Mouse (Mus musculus): ENCODE data around the gene Stra6.

Gene Stra6

DNA sequence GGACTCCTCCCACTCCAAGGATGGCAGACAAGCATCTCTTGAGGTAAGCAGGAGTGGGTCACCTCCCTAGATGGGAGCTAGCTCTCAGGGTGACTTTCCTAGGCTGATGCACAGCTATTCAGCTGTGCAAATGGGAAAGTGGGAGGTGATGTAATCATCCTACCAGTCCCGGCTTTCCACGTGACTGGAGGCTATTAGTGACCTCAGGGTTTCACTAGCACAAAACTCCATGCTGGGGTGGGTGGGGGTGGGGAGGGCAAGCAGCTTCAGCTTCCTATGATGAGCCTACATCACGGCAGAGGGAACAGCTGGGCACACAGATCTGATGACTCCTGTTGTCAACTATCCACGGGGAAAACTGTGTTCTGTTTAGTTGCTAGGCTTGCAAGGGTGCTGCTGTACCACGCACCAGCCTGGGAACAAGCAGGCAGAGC is 111.2 kb downstream of the Stra6 start:
- DNase-seq (ENCODE audit: low spot score), result no peak

DNA sequence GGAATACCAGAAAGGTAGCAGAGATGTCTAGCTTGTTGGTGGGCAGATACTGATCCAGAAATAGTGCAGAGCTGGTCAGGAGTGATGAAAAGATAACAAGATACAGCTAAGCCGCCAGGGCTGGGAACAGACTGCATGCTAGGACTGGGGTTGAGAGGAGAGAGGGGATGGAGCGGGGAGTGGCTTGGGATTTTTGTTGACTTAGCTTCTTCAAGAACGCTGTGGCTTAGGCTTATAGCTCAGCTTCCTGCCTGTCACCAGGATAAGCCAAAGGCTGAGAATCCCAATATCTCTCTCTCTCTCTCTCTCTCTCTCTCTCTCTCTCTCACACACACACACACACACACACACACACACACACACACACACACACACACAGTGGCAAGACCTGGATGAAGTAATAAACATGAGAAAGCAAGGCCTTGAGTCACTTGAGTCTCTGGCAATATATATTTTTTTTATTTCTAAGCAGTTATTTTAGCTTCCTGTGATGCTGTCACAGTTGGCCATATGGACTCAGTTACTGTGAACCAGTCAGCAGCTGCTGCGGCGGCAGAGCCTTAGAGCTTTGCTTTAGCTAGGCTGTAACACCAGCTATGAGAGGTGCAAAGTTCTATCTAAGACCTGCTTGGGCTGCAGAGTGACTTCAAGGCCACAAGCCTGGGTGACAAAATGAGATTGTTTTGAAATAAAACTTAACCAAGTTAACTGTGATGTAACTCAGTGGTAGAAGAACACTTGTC is 112.3 kb downstream of the Stra6 start:
- no peak for DNase-seq (ENCODE audit: low spot score)

DNA sequence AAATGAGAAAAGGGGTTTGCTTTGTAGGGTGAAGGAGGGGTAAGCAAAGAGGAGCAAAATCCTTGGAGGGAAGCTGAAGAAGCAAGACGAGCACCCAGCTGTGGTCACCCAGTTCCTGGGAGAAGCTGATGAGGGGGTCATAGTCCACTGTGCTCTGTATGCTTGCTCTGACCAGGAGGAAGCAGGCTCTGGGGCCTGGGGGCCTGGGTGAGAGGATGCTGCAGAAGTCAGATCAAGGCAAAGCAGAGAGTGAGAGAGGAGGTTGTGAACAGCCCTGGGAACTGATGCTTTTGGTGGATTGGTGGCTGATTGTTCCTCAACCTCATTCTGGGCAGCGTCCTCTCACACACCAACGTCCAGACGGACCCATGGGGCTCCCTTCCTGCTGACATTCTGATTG is 113.6 kb downstream of the Stra6 start:
- no peak for DNase-seq (ENCODE audit: low spot score)

DNA sequence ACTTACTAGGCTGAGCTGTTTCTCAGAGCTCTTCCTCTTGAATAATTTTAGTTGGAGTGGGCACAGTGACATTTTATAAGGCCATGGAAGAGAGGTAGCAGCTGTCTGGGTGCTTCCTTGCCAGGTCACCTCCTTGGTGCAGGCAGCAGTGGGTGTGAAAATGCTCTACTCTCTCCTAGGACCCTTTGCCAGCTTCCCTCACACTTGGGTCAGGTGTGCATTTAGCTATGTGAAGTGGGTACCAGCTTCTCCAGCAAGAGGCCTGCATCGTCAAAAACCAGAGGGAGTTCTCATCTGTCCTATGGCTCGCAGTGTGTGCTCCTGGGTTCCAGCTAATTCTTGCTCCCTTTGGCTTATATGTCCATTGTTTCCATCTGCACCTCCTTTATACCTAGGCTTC is 115.8 kb downstream of the Stra6 start:
- no peak for DNase-seq (ENCODE audit: low spot score)

DNA sequence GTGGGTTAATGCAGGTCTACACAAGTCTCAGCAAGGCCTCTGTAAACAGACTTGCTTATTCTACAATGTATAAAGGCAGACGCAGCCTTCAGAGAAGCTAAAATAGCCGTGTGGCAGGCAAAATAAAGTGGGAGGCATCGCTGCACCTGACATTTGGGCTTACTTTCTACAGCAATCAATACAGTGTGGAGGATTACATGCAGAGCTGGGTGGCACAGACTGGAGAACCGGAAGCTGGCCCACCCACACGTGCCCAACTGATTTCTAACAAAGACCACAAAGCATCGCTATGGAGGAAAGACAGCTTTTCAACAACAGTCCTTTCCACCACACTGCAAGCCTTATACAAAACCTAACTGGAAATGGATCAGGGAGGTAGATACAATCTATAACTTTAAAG is 120.9 kb downstream of the Stra6 start:
- no peak for DNase-seq (ENCODE audit: low spot score)

DNA sequence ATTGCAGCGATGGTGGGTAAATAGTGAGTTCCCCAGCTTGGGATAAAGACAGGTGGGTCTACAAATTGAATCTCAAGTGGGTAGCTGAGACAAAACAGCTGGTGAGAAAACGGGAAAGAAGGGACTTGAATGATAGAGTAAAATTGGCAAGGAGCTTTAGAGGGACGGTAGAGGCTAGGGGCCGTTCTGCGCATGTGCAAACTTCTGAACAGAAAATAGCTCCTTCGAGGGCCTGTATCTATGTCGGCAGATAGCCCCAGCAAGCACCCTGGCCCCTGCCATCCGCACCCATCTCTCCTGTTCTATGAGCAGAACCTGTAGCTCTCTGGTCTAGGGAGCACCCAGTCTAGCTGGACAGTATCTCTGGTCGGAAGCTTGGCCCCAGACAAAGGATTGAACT is 130.6 kb downstream of the Stra6 start:
- no peak for DNase-seq (ENCODE audit: low spot score)

DNA sequence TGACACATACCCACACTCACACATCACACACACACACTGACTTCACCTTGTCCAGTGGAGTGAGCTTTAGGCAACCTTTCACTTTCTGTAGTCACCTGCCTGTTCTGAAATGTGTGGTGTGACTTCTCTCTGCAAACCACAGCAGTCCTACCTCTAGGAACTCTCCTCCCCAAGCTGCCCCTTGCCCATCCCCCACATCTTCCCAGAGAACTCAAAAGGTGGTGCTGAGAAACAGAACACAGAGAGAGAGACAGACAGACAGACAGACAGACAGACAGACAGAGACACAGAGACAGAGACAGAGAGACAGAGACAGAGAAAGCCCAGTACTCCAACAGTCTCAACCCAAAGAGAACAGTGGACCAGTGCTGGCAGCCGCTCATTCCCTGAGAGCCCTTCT is 132.1 kb downstream of the Stra6 start:
- DNase-seq (ENCODE audit: low spot score), result no peak

DNA sequence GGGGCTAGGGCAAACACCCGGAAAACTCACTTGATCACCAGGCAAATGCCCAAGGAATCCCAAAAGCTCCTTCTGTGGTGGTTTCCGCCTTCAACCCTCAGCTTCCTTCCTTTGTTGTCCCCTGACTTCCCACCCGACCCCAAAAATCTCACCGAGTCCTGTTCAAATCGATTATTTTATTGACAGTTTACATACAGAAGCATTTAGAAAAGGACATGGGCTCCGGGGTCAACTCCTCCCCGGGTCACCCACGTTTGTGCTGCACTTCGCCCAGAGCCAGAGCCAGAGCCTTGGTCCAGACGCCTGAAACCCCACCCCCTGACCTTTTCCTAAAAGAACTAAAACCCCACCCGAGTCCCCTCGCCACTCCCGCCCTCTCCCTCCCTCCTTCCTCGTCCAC is 132.6 kb downstream of the Stra6 start:
- no peak for DNase-seq (ENCODE audit: low spot score)

DNA sequence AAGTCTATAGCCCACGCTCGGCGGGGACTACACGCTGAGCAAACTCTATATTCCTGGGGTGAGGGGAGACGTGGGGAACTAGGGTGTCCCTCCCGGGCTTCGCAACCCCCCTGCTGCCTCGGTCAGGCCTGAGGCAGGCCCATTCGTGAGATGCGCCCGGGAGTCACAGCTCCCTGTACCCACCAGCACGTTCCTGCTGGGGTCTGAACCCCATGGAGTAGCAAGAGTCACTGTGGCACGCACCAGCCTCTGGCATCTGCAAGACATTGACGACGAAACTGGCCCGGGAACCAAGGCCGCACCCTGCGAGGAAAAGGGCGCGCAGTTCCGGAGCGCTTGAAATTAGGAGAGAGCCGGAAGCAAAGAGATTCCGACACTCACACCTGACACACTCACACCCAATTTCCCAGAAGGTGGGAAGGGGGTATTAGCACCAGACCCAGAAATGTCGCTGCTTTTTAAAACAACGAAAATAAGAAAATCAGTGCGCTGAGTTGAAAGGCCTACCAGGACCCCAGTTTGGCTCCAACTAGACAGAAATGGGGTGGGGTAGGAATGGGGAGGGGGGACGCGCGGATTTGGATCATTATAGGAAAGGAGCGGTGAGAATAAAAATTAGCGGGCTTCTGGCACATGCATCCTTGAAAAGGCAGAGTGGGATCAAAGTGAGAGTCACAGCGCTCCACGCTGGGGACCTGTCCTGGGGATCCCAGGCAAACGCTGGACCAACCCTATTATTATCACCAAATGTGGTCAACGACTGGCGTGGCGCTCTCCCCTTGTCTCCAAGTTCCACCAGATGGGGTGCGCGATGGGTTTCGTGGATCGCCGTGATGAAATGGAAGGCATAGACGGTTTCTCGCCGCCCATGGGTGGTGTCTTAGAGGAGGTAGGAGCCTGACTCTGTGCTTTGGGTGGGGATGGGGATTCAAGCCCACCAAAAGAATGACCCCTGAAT is 133.3 kb downstream of the Stra6 start:
- DNase-seq (ENCODE audit: low spot score), result no peak

DNA sequence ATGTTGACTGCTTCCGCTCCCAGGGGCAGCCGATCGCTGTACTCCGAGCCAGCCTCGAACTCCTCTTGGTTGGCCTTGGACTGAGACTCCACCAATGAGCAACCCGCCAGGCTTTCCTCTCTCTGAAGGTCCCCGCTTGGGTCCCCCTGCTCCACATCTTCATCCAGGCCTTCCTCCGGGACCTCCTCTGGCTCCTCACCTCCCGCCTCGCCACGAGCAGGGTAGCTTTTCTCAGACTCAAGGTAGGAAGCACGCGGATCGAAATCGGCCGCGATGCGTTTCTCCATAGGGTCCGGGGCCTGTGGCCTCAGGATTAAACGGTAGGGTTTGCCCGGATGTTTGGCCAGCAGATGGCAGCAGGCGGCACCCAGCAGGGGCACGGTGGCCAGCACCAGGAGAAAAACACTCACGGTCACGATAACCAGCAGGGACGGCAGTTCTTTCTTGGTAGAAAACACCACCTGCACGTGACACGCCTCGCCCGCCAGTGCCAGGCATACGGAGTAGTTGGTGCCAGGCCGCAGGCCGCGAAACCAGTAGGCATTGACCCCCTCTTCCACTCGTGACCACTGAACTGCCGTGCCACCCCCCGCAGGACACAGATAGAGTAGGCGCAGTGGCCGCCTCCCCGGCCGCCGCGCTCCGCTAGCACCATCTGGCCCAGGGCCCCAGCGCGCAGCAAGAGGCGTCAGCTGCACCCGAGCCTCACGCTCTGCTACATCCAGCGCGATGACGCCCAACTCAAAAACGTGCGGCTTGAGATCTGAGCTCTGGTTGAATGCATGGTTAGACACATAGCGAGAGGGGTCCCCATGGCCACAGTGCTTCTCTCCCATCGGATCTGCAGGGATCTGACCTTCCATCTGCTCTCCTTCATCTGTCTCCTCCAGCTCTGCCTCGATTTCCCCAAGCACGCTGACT is 134.5 kb downstream of the Stra6 start:
- no peak for DNase-seq (ENCODE audit: low spot score)

DNA sequence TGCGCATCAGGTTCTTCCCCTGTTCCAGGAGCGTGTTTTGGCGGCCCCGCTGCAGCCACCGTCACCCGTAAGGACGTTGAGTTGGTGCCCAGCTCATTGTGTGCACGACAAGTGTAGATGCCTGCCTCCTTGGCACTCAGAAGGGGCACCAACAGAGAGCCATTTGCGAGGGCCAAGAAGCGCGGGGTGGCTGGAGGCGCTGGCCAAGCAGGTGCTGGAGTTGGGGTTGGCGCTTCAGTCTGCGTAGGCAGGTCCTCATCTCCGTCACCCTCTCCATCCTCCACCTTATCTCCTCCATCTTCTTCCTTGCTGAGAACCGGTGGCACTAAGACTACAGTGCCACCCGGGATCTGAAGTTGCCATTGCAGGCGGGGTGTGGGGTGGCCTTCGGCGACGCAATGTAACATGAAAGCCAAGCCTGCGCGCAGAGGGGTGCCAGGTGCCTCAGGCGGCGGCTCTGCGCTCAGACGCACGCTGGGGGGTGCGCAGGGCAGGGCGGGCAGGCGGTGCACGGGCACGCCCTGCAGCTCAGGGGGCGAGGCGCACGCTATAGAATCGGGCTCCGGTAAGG is 135.3 kb downstream of the Stra6 start:
- no peak for DNase-seq (ENCODE audit: low spot score)

DNA sequence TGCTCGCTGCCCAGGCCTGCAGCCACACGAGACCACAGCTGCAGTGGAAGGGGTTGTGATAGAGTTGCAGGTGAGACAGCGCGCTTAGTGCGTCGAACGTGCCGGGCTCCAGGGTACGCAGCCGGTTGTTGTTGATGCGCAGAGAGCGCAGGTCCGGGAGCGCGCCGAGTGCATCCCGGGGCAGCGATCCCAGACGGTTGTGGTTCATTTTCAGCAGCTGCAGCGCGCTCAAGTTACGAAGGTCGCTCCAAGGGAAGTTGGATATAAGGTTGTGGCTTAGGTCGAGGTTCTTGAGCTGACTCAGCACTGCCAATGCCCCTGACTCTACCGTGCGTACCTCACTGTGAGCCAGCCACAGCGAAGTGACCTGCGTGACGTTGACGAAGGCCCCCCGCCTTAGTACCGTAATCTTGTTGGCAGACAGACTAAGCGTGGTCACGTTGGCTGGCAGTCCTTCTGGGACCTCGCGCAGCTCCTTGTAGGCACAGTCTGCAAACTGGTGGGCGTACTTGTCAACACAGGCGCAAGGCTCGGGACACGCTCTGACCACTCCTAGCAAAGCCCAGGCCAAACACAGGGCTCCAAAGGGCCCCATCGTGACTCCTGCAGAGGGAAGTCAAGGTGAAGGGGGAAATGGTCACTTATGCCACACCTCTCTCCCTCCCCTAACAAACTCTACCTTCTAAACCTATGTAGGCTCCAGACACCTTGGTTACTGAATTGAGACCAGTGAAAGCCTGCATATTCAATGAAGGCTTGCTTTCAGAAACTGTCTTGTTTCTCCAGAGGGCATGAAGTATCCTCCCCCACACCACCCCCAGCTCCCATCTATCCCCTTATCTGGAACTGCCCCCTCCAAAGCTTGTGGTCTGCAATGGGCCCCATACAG is 136.0 kb downstream of the Stra6 start:
- no peak for DNase-seq (ENCODE audit: low spot score)

DNA sequence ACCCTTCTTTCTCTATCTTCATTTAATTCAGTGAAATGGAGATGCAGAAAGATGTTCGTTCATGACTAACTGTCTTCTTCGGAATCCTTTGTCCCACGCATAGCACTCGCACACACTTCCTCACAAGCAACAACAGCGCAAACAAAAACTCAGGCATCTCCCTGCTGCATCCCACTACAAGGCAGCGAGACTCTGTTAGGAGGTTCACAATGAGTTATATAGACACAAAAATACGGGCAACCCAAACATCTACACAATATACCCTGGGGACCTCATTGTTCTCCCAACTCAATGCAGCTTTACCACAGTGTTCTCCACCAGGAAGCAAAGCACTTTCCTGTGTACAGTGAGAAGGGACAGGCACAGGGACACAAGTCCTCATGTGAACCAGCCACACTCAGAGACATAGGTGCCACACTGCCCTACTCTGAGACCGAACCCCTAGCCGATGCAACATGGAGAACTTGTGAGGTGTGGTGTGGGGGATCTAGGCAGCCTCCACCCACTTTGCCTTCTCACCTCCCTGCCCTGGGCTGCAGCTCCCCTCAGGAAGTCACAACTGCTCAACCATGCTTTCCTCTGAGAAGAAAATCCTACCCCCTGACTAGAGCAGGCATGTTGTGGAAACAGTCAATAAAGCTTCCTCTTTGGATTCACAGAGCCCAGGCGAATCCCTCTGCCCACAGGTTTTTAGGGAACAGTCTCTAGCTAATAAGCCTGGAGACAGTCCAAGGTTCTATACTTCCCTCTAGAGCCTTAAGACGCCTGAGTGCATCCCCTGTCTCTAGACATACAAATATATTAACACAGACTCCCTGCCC is 136.9 kb downstream of the Stra6 start:
- no peak for DNase-seq (ENCODE audit: low spot score)

DNA sequence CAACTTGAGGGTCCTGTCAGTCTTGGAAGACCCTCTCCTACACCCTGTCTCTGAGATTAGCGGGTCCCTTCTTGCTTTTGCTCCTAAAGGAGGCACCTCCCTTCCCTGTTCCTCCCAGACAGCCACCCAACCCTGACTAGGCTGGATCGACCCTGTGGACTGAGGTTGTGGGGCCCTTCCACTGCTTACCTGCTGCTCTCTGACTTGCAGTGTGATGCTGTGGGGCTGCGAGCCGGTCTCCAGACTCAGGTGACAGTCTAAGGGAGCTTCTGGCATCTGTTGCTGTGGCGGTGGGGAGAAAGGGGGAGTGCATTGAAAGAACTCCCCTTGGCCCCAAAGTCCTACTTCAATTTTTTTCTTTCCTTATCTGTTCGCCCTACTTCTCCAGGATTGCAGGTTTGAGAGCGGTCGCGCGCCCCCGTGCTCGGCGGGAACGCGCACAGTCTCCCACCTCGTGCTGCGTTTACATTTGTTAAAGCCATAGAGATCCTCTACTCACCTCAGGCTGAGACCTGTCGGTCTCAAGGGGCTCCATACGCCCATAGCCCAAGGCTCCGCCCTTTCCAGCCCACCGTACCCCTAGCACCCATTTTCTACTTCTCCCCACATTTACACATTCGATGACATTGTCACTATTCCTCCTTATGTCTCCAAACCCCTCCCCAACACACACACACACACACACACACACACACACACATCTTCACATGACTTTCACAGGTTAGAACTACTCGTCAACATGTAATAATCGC is 137.7 kb downstream of the Stra6 start:
- no peak for DNase-seq (ENCODE audit: low spot score)

DNA sequence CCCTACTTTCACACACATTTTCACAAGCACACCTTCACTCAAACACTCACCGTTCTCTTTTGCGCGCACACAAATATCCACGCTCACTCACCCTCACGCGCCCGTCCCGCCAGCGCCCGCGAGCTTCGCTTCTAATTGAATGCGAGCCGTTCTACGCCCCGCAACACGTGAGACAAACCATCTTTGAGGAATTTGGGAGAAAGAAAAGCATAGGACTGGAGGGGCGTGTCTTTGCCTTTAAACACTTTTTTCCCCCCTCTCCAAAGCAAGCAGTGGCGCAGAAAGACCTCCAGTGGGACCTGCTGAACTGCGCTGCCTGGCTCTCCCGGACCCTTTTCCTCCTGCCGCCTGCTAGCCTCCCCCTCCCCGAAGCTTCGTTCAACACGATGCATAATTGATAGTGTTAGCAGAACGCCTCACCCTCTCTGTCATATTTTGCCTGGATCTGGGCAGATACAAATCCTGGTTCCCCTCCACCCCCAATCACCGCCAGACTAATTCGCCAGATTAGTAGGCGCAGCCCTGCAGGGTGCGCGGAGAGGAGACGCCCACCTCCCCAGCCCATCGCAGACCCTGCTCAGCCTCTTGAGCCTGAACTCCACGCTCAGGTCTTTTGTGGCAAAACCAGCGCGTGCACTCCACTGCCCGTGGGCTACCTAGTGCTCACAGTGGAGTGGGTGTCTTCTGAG is 138.4 kb downstream of the Stra6 start:
- DNase-seq (ENCODE audit: low spot score), result no peak

DNA sequence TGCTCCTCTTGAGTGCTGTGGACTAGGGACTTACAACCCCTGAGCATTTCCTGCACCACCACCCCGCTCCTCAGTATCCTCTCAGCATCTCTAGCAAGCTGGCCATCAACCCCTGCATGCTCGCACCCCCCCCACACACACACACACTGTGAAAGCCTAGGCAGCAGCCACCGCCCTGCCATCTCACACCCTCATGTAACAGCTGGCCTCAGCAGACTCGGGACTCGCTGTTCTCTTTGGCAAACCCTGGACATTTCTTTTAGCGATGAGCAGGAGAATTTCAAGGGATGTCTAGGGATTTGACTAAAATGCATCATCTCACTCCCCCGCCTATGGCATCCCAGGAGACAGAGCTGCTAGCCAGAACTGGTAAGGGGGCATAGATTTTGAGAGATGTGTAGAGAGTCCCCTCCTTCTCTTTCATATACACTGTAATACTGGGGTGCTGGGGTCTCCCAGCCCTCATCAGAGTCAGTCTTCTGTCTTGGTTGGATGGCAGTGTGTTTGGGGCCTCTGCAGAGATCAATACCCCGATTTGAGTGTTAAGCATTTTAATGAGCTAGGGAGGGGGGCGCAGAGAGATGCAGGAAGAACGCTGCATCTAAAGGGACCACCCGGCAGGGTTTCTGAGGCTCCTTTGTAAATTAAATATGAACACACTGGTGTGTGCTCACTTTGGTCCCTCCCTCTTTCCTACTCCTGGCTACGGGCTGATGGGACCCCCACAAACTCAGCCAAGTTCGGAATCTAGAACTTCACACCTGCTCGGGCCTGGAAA is 139.3 kb downstream of the Stra6 start:
- DNase-seq (ENCODE audit: low spot score), result no peak
